Mouse (Mus musculus): Measurements from ENCODE around the gene Baiap3.
"Not testable (repeated sequence)": the region's sequence is repeated elsewhere in the genome, so short reads cannot be mapped to it uniquely, and the experiment has no call there.

Baiap3 gene

DNA sequence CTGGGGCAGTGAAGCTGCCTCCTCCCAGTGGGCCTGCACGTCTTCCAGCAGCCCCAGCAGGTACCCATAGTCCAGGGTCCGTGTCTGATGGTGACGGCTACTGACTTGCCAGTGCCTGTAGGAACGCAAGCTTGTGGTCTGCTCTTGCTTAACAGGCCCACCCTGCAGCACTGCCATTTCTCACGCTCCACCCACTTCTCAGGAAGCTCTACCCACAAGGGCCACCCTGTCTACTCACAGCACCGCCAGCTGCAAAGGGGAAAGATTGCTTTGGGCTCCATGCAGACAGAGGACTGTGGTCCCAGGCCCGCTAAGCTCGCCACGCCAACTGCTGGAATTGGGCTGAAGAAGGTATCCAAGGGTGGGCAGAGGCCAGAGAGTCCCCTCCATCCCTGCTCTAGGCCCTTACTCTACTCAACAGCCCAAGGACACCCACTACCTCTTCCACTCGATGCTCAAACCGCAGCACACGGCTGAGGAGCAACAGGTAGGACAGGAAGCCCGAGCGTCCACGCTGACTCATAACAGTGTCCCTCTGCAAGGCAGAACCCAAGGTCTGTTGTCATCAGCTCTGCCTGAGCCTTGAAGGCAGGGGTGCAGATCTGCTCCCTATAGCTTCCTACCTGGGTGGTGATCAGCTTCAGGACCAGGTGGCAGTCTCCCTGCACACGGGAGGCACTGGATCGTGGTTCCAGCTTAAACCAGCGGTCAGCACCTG, 8.0 kb downstream of the Baiap3 start:
- peak; percentile 32 for DNase-seq (ENCODE audit: low spot score)

DNA sequence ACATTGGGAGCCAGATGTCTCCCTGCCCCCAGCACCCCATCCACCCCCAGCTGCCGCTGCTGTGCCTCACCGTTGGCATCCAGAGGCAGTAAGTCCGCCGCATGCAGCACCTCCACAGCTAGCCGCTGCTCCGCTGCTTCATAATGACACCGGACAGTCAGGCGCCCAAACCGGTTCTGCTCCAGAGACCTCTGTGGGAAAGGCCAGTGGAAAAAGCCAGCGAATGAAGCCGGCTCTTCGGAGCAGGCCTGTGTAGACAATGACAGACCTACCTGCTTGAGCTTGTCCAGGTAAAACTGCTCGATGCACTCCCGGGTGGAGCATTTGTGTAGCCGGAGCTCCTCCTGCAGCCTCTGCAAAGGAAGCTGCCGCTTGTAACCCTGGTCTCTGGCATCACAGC, 11.9 kb downstream of the Baiap3 start:
- DNase-seq (ENCODE audit: low spot score) = no peak

DNA sequence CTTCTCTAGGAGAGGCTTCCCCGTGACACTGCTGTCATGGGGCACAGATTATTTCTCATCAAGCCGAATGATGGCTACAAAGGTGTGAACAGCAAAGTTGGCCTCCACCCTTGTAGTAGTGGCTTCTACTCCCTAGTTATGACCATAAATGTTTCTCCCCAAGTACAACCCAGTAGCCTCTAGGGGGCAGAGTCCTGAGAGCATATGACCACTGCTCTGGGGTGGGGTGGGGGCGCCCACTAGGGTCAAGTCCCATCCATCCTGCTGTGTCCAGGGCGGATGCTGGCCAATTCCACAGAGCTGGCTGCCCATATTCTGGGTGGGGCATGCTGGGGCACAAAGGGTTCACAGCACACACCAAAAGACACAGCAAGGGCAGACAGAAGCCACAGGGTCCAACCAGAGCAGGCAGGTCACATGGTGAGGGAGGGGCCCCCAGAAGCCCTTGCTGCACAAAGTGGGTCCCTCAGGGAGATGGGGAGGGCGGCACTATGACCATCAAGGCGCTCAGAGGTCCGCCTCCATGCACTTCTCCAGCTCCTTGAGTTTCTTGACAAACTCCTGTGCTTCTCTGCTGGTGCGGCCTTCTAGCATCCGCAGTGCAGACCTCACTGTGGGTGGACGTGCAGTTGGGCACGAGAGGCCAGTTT, 12.9 kb downstream of the Baiap3 start:
- DNase-seq (ENCODE audit: low spot score) = no peak

GRCm38 (mm10) chr17:25239695-25240636, 16.2 kb downstream of the Baiap3 start, which contains the start of the genes Gnptg and Tsr3:
Gene Gnptg (minus strand): TSS chr17:25240124.
Gene Tsr3 (plus strand): TSS chr17:25240170.
- DNase-seq (ENCODE audit: low spot score) = peak; percentile 88

DNA sequence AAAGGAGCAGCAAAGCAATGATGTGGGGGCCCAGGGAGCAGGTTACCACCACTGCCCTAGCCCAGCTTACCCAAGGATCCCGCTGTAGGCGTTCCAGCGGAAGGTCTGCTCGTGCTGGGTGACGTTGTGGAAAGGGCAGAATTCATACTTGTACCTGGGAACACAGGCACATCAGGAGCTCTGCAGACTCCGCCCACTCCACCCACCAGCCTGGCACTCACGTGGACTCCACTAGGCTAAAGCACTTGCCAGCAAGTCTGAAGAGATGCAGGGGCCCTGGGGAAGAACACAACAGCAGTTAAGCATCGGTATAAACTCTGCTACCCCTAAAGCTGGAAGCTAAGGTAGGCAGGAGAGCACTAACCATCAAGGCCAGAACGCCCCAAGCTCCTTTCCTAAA, 20.5 kb downstream of the Baiap3 start:
- no peak for DNase-seq (ENCODE audit: low spot score)

GRCm38 (mm10) chr17:25231621-25232020, 24.5 kb downstream of the Baiap3 start:
- DNase-seq (ENCODE audit: low spot score) = not testable (repeated sequence)

- DNase-seq (ENCODE audit: low spot score) = no peak
Measured at GRCm38 (mm10) chr17:25230700-25231099, 25.5 kb downstream of the Baiap3 start.

GRCm38 (mm10) chr17:25230014-25230655, 26.0 kb downstream of the Baiap3 start:
- DNase-seq (ENCODE audit: low spot score) = not testable (repeated sequence)

- no peak for DNase-seq (ENCODE audit: low spot score)
Measured at GRCm38 (mm10) chr17:25227991-25228390, 28.2 kb downstream of the Baiap3 start.

GRCm38 (mm10) chr17:25225659-25226058, 30.5 kb downstream of the Baiap3 start:
- no peak for DNase-seq (ENCODE audit: low spot score)

DNA sequence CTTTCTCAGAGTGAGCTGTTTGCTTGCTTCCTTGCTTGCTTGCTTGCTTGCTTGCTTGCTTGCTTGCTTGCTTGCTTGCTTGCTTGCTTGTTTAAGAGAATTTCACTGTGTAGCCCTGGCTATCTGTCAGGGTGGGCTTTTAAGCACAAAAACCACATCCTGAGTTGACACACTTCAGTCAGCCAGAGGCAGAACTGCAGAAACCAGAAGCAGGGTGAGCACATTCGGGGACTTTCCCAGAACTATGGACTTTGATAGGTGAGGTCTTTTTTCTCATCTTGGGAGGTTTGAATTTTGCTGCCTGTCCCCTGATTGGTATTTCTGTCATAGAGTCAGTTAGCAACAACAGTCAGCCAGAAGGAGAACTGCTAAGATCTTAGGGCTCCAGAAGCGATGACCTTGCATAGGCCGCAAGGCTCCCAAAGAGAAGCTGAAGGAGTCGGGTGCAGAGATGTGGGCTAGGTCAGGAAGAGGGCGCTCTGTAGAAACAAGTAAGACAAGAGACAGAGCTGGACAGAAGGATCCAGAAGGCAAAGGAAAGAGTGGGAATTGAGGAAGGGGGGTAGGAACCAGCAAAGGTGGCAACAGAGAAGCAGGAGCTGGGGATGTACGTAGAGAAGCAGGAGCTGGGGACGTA, 31.5 kb downstream of the Baiap3 start:
- peak; percentile 88 for DNase-seq (ENCODE audit: low spot score)

DNA sequence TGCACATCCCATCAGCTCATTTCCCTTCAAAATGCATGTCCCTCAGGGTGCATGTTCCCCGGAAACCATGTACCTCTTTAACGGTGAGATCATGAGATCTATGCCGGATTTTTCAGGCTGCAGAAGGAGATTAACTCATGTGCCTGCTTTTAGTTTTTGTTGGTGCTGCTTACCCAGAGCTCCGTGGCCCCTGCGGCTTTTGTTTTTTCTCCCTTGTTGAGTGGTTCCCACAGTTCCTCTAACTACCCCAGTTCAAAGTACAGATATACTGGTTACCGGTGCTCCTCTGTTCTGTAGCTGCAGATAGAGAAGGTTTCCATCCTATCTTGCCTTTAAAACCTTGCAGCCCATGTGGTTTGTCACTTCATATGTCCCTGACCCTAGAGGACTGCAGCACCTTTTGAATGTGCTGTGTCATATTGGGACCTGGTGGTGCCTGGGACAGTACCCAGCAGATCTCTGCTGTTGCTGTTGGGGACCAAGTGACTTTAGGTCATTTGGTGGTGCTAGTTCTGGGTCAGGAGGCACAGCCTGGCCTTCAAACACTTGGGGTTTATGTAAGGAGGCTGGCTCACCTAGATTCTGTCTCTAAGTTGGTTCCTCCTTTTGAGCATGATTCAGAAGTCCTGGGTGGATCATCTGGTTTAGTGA, 33.1 kb downstream of the Baiap3 start:
- DNase-seq (ENCODE audit: low spot score) = peak; percentile 30

DNA sequence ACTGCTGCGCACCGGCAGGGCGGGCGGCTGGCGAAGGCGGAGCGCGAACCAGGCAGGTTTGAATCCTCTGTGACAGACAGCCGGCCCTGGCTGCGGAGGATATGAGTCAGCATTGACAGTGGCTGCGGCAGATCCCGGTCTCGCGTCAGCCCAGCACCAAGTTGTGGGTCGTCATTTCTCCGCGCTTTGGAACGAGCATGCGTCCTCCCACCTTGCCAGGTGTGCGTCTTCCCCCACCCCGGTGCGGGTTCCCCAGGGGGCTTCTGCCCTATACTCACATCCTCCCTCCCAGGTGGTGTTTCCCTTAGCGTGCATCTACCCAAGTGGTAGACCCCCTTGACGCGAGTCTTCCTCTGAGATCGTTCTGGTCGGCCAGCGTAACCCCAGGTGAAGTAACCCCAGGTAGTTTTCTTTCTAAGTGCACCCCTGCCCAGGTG, 33.6 kb downstream of the Baiap3 start:
- peak; percentile 41 for DNase-seq (ENCODE audit: low spot score)

DNA sequence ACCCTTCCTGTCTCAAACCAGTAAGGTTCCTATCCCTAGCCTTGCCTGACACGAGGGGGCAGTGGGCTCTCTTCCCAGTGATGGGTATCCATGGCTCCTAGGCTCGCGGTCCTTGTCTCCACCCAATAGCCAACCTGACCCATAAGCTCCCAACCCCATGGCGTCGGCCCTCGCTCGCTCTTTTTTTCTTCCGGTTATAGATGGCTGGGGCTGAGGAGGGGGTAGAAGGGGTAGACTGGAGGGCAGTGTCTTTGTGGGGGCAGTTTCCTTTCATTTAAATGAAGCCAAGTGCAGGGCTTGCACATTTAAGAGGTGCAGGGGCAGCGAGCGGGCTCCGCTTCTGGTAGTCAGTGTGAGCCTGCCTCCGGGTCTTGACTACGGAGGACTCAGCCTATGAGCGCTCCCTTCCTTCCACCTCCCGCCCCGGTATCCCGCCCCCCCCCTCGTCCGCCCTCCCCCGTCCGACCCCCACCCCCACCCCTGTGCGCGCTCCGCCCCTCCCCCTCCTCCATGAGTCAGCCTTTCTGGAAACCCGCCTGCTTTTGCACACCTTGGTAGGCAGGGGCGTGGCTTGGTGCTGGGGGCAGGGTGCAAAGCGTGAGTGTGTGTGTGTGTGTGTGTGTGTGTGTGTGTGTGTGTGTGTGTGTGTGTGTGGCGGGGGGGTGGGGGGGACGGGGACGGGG, 34.2 kb downstream of the Baiap3 start:
- DNase-seq (ENCODE audit: low spot score) = peak; percentile 67

GRCm38 (mm10) chr17:25220746-25221145, 35.4 kb downstream of the Baiap3 start:
- no peak for DNase-seq (ENCODE audit: low spot score)

GRCm38 (mm10) chr17:25219492-25220295, 36.5 kb downstream of the Baiap3 start:
- DNase-seq (ENCODE audit: low spot score) = peak; percentile 69

- no peak for DNase-seq (ENCODE audit: low spot score)
Measured at GRCm38 (mm10) chr17:25218967-25219366, 37.2 kb downstream of the Baiap3 start.

- DNase-seq (ENCODE audit: low spot score) = no peak
Measured at GRCm38 (mm10) chr17:25215431-25215830, 40.7 kb downstream of the Baiap3 start.

DNA sequence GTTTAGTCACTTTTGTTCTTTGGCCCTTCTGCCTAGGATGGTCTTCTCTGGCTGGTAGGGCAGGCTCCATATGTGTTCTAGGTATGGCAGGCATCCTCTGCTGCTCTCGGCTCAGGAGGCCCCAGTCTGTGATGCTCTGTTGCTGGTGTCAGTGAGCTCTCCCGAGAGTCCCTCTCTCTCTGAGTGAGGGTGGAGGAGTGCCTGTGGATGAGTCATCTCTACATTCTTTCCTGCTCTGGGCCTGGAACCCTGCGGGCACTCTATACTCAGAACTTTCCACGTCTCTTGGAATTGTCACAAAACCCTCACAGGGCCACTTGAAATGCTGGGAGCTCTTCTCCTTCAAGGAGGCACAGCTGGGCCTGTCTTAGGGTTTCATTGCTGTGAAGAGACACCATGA, 44.5 kb downstream of the Baiap3 start:
- DNase-seq (ENCODE audit: low spot score) = no peak
